Mouse (Mus musculus): ENCODE measurements at regions not wholly inside any gene's neighbourhood (a gene's known extent, or its start where the extent isn't known, plus 50 kb on each side); places are given as distances from the start of the nearest gene placed in this dataset.

- ATAC-seq (ENCODE audit: insufficient read depth): peak; percentile 54
- H3K4me1 ChIP-seq (ENCODE audit: insufficient read depth): no peaks in the 10 kb centered on the region
- H3K27ac ChIP-seq (ENCODE audit: low read depth): peak overlapping the region; percentile 4; the same call in 1 of the 2 replicates
Measured at GRCm38 (mm10) chr4:72946369-72946981, 94.0 kb upstream of the Aldoart1 start.

GRCm38 (mm10) chr4:72923396-72923795 is 71.0 kb upstream of the Aldoart1 start:
- H3K4me1 ChIP-seq (ENCODE audit: insufficient read depth): no peaks in the 10 kb centered on the region
- no peak for DNase-seq

More at GRCm38 (mm10) chr4:72946369-72946981, 94.0 kb upstream of the Aldoart1 start:
- Histone ChIP-seq H3K9ac (no peak overlapping the region), H3K9me3 (ENCODE audit: low read depth, low read length) (no peaks in the 10 kb centered on the region), H3K4me3 (ENCODE audit: low read depth, low read length) (no peak overlapping the region), H3K4me2 (no peak overlapping the region), H3K36me3 (ENCODE audit: insufficient read depth) (no peaks in the 10 kb centered on the region), H3K27me3 (ENCODE audit: insufficient read depth, low read length) (no peaks in the 10 kb centered on the region)
- no peak for TF ChIP-seq CTCF (IDR thresholded peaks at IDR 0.05; ENCODE audit: low read depth)
- peak; percentile 46 for DNase-seq
- WGBS: 37% methylated on average over 7 of the region's 7 CpGs

GRCm38 (mm10) chr4:72914991-72915390 is 62.6 kb upstream of the Aldoart1 start:
- no peaks in the 10 kb centered on the region for H3K36me3 ChIP-seq (ENCODE audit: insufficient read depth)
- H3K4me3 ChIP-seq (ENCODE audit: low read depth, low read length): no peak overlapping the region
- DNase-seq: no peak
- WGBS: 76% methylated on average over 3 of the region's 3 CpGs
- no peak overlapping the region for H3K4me2 ChIP-seq
- no peak for ATAC-seq (ENCODE audit: insufficient read depth)
- no peaks in the 10 kb centered on the region for H3K9me3 ChIP-seq (ENCODE audit: low read depth, low read length)
- no peak overlapping the region for H3K27ac ChIP-seq (ENCODE audit: low read depth)
- no peak overlapping the region for H3K9ac ChIP-seq
- no peak for TF ChIP-seq CTCF (IDR thresholded peaks at IDR 0.05; ENCODE audit: low read depth)
- H3K4me1 ChIP-seq (ENCODE audit: insufficient read depth): no peaks in the 10 kb centered on the region
- no peaks in the 10 kb centered on the region for H3K27me3 ChIP-seq (ENCODE audit: insufficient read depth, low read length)

More at GRCm38 (mm10) chr4:72923396-72923795, 71.0 kb upstream of the Aldoart1 start:
- 73% methylated on average over 3 of the region's 3 CpGs for WGBS
- H3K27ac ChIP-seq (ENCODE audit: low read depth): no peak overlapping the region
- no peaks in the 10 kb centered on the region for H3K36me3 ChIP-seq (ENCODE audit: insufficient read depth)
- ATAC-seq (ENCODE audit: insufficient read depth): no peak
- H3K27me3 ChIP-seq (ENCODE audit: insufficient read depth, low read length): no peaks in the 10 kb centered on the region
- H3K9me3 ChIP-seq (ENCODE audit: low read depth, low read length): no peaks in the 10 kb centered on the region
- no peak for TF ChIP-seq CTCF (IDR thresholded peaks at IDR 0.05; ENCODE audit: low read depth)
- H3K9ac ChIP-seq: no peak overlapping the region
- no peak overlapping the region for H3K4me3 ChIP-seq (ENCODE audit: low read depth, low read length)
- H3K4me2 ChIP-seq: no peak overlapping the region
